Mouse (Mus musculus): ENCODE data around the gene Helt. TPM values are rescaled to one million over a fixed set of nuclear protein-coding genes. Genes with fewer than 3 reads are reported as not detected.
"Not testable (repeated sequence)": the region's sequence is repeated elsewhere in the genome, so short reads cannot be mapped to it uniquely, and the experiment has no call there.

Gene Helt
- polyA plus RNA-seq, 1 experiment from 2014 or later, result 0.23 TPM

- DNase-seq (ENCODE audit: low spot score), result no peak
These were observed 4.4 kb upstream of the Helt start for GRCm38 (mm10) chr8:46298847-46299246.

- DNase-seq (ENCODE audit: low spot score), result no peak
These were observed 2.1 kb upstream of the Helt start for GRCm38 (mm10) chr8:46296551-46296950.

- DNase-seq (ENCODE audit: low spot score), result no peak
These were observed 1.5 kb upstream of the Helt start for GRCm38 (mm10) chr8:46295951-46296350.

GRCm38 (mm10) chr8:46295101-46295534 lies 647 bp upstream of the Helt start:
- DNase-seq (ENCODE audit: low spot score), result no peak

- DNase-seq (ENCODE audit: low spot score), result no peak
These were observed 725 bp downstream of the Helt start for GRCm38 (mm10) chr8:46293741-46294151.

- no peak for DNase-seq (ENCODE audit: low spot score)
These were observed 1.3 kb downstream of the Helt start for GRCm38 (mm10) chr8:46293201-46293600.

GRCm38 (mm10) chr8:46291931-46292675 lies 2.4 kb downstream of the Helt start:
- DNase-seq (ENCODE audit: low spot score), result no peak

- DNase-seq (ENCODE audit: low spot score), result no peak
These were observed 5.2 kb downstream of the Helt start for GRCm38 (mm10) chr8:46289274-46289673.

GRCm38 (mm10) chr8:46288021-46288420 lies 6.5 kb downstream of the Helt start:
- no peak for DNase-seq (ENCODE audit: low spot score)

GRCm38 (mm10) chr8:46285980-46286379 lies 8.5 kb downstream of the Helt start:
- DNase-seq (ENCODE audit: low spot score), result no peak

- DNase-seq (ENCODE audit: low spot score), result peak; percentile 55
These were observed 12.9 kb downstream of the Helt start for GRCm38 (mm10) chr8:46281536-46281935.

- DNase-seq (ENCODE audit: low spot score), result no peak
These were observed 17.5 kb downstream of the Helt start for GRCm38 (mm10) chr8:46276939-46277338.

GRCm38 (mm10) chr8:46270741-46271140 lies 23.7 kb downstream of the Helt start:
- no peak for DNase-seq (ENCODE audit: low spot score)

- DNase-seq (ENCODE audit: low spot score), result no peak
These were observed 24.3 kb downstream of the Helt start for GRCm38 (mm10) chr8:46270147-46270546.

GRCm38 (mm10) chr8:46266801-46267200 lies 27.7 kb downstream of the Helt start:
- no peak for DNase-seq (ENCODE audit: low spot score)

- DNase-seq (ENCODE audit: low spot score), result not testable (repeated sequence)
These were observed 30.3 kb downstream of the Helt start for GRCm38 (mm10) chr8:46264206-46264605.

GRCm38 (mm10) chr8:46257921-46258682 lies 36.4 kb downstream of the Helt start:
- no peak for DNase-seq (ENCODE audit: low spot score)

- DNase-seq (ENCODE audit: low spot score), result no peak
These were observed 42.0 kb downstream of the Helt start for GRCm38 (mm10) chr8:46252456-46252855.

- DNase-seq (ENCODE audit: low spot score), result no peak
These were observed 42.9 kb downstream of the Helt start for GRCm38 (mm10) chr8:46251561-46251960.

- no peak for DNase-seq (ENCODE audit: low spot score)
These were observed 48.1 kb downstream of the Helt start for GRCm38 (mm10) chr8:46246346-46246745.

GRCm38 (mm10) chr8:46242946-46243345 lies 51.5 kb downstream of the Helt start:
- DNase-seq (ENCODE audit: low spot score), result no peak

Data from thymus, postnatal 0 days (tissue).